Mouse (Mus musculus): ENCODE data around the gene Rgs6.

Rgs6 gene

DNA sequence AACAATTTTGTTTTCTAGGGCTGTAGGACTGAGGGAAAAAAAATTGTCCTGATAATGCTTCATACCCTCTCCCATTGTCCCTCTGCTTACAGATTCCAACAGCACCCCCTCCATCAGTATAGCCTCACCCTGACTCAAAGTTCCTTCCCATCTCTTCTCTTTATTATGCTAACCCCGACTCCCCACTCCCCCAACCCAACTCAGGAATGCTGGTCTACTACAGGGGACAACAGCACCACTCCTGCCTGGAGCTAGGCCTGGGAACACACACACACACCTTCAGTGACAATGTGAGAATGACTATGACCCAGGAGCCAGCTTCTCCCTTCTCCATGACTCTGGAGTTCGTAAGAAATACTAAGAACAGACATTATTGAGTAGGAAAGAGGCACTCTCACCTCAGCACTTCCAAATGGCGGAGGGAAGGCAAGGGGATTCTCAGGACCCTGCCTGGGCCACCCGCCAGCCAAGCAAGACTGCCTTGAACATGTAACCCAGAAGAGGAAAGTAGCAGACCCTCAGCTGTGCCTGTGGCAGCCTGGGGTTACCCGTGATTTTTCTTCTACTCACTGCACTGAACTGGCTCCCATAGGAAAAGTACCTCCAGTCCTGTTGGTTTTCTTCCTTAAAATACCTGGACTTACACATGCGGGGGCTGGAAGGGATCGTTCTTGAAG lies 623.2 kb downstream of the Rgs6 start:
- CTCF ChIA-PET: interaction anchor here in 1 of 4 experiments (1.0 to 1.1 kb wide), 2 partner anchors 36 to 97 kb away, joined by 4 read pairs; no protein-coding TSS in a partner anchor
- POLR2A ChIA-PET: interaction anchor here in 3 of 4 experiments (0.7 to 1.5 kb wide), 4 partner anchors 75 to 1386 kb away, joined by 3 to 5 read pairs (median 4); no protein-coding TSS in a partner anchor
